Mouse (Mus musculus) cerebellum, adult 9-10 months (tissue): Measurements from ENCODE around the gene Tarm1.

ENCODE experiments used
- DNase-seq: peaks from one replicate; pipeline ENCODE4 v3.0.0; 2022

Gene Tarm1

DNA sequence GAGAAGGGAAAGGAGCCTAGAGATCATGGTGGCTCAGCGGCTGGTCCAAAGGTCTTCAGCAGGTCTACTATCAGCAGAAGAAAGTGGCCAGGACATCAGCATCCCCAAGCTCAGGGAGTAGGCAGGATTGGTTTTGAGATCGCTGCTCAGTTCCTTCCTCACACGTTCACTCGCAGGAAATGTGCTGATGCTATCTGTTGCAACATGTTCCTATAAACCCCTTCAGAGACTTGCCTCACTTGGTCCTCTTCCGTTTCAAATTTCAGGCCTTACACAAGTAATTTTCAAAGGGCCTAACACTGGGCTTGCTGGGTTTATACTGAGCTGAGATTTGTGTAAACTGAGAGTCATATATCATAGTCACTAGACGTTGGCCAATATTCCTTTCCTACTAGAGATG, at the start of gene Tarm1:
Gene Tarm1, minus strand, starts transcription at position 186 of the 400 bp plus-strand sequence.
- DNase-seq, result no peak

DNA sequence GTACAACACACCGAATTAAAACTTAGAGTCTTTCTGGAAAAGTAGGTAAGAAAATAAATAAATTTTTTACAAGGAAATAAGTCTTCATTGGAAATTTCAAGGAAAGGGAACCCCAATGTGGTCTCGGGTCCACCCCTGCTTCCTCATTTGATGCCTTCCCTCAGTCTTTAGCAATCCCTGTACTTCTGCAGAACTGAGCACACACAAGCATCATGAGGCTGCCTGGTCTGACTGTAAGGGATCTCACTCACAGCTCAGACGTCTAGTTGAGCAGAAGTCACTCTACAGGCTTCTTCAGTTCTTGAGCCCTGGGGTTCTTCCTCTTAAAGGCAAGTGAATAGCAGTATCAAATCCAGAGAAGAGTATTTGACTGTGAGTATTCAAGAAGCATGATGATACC, 3.5 kb upstream of the Tarm1 start:
- no peak for DNase-seq

DNA sequence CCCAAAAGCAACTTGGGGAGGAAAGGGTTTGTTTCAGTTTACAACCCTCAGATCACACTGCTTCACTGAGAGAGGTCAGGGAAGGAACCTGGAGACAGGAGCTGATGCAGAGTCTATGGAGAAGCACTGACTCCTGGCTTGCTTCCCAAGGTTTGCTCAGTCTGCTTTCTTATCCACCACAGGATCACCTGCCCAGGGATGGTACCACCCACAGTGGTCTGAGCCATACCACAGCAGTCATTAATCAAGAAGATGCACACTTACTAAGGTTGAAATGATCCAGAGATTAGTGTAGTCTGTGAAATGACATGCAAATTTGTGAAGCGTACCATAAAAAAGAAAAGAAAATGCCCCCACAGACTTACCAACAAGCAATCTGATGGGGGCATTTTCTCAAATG, 2.0 kb downstream of the Tarm1 start:
- DNase-seq, result no peak

DNA sequence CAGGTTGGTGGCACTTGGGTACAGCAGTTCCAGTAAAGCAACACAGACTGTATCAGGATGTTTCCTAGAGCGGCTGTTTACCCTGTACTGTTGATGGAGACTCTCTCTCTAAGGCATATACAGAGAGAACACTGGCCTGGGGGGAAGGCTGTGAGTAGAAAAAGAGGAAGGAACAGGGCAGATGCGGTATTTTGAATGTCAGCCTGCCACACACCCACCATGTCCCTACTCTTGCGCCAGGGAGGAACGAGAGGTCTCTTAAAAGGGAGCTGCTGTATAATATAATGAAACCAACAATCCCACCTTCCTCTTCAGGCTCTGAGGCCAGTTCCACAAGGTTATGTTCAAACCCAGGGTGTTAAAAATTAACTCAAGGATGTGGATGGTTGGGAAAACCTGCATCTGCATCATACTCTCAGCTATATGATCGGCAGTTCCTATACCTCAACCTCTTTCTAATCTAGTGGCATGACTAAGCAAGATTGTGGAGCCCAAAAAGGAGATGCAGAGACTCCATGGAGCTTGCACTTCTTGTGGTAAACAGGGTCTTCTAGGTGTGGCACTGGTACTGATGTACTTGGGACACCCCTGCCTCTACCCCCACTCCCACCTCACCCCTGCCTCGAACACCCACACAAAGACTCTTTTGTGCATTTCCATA, 20.3 kb downstream of the Tarm1 start:
- no peak for DNase-seq

DNA sequence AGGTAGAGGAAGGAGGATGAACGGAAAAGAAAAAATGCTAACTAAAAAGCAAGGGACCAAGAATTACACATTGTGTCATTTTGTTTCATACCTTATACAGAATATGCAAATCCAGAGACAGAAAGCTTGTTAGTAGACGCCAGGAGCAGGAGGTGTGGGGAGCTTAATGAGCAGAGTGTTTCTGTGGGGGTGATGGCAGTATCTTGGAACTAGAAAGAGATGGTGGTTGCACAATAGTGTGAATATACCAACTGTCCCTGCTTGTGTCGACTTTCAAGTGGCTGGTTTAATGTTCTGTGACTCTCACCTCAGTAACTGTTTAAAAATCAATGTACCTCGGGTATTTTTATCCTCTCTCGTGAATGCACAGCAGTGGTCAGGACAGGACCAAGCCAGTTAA, 25.7 kb downstream of the Tarm1 start:
- DNase-seq, result no peak

DNA sequence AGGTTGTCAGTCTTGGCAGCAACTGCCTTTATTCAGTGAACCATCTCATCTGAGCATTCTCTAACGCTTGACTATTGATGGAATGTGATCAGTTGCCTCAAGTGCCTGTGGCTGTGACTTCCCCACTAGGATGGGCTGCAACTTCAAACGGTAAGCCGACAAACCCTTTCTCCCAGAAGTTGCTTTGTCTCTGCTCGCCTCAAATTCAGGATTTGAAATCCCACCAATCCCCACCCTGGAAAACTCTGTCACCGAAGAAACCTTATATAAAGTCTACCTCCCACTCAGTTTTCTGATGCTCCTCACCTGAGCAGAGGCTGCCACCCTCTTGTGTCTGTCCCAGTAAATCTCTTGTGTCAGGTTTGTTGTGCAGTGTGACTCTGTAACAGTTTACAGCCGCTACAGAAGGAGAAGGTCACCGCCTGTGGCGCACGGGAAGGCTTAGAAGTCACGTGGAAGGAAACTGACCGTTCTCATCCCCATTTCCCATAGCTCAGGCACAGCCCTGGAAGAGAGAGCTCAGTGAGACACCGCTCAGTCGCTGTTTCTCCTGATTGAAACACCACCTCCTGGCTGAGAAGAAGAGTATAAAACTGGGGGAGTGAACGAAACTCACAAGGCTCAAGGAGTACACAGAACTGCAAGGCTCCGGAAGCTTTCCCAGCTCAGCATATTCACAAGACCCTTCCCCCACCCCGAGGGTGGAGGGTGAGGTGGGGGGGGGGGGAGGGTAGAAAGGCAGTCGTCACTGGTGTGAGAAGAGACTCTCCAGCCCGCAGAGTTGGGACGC, 27.9 kb downstream of the Tarm1 start:
- no peak for DNase-seq

DNA sequence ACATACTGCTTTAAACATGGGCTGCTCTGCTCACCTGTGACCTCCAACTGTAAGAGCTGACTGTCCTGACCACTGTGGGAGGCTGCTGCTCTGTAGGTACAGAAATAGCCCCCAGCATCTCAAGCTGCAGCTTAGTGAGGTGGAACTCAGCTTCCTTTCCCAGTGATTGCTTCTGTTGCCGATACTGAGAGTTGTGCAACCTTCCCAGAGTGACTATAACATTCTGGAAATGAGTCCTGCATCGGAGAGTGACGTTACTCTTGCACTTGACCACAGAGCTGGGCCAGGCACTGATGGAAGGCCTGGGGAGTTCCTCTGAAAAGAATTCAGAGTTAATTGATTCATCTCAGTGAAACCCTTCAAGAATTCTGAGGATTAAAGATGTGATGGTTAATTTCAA, 29.6 kb downstream of the Tarm1 start:
- no peak for DNase-seq

DNA sequence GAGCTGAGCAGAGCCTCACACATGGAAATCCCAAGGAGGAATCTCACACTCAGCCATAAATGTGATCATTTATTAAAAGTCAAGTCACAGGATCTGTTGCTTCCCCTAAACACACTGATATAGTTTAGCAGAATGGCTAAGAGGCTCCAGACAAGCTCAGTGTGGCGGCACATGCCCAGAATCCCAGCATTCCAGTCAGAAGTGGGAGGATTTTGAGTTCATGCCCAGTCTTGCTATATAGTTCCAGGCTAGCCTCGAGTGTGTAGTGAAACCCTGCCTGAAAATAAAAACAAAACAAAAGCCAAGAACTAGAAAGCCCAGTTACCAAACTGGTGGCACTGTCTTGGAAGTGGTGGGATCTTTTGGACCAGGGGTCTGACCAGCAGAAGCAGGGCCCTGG, 33.8 kb downstream of the Tarm1 start:
- no peak for DNase-seq

DNA sequence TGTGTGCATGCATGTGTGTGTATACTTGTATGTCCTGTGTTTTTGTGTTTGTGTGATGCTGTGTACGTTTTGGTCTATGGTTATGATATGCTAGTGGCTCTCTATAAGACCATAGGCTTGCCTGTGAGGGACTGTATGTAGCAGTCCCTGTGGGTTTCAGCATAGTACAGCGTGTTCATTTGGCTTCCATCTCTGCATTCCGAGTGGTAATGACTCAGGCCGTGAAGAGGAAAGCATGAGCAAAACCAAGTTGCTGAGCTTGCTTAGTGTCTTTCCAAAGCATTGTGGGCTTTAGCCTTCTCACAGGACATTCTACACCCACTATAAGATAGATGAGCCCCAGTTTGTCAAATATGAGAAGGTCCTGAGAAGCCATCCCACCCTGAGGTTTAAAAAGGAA, 39.1 kb downstream of the Tarm1 start:
- DNase-seq, result no peak

DNA sequence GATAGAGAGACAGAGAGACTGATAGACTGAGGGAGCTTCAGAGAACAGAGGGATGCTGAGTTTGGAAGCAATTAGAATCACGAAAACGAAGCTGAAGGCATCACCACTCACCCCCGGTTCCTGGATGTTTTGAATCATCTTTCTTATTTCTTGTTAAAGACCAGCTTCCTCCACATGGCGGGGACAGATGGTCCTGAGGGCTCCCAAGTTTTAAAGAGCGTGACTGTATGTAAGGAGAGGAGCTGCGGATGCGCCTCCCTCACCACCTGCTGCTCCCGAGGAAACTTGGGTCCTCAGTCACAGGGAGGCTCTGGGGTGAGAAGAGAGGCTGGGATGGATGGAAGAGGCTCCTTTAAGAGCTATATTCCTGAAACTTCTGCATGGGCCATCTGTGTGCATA, 42.2 kb downstream of the Tarm1 start:
- DNase-seq, result no peak

DNA sequence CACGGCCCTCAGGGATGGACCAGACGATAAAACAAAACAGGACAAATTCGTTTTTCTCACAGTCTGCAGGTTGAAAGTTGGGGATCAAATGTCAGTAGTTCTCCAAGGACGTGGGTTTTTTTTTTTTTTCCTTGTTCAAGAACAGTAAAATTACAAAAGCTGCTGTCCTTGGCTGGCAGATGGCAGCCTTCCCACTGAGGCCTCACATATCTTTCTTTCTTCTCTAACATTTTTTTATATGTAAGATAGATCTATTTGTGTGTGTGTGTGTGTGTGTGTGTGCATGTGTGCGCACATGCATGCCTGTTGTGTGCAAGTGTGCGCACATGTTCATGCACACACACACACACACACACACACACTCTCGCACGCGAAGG, 44.6 kb downstream of the Tarm1 start:
- DNase-seq, result no peak

DNA sequence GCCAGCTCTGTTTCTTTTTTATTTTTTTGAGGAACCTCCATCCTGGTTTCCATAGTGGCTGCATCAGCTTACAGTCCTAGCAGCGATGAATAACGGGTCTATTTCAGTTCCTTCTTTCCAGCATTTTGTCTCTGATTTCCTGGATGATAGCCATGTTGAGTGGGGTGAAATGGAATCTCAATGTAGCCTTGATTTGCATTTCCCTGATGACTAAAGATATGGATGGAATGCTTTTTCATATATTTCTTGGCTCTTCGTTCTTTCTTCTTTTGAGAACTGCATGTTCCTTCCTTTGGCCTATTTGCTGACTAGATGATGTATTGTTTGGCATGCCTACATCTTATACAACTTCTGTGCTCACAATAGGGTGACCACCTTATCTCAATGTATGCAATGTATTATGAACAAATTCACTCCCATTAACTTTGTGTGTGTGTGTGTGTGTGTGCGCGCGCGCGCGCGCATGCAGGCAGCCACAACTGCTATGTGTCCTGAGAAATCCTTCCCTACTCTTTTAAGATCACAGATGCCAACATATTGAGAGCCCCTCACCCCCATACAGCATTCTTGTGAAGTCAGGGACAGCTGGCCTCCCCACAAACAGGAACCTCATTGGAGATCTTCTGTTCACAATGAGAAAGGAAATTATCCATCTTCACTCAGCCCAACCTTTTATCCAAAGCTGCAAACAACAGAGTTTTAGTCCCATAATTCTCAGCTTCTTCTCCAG, 45.1 kb downstream of the Tarm1 start:
- no peak for DNase-seq

DNA sequence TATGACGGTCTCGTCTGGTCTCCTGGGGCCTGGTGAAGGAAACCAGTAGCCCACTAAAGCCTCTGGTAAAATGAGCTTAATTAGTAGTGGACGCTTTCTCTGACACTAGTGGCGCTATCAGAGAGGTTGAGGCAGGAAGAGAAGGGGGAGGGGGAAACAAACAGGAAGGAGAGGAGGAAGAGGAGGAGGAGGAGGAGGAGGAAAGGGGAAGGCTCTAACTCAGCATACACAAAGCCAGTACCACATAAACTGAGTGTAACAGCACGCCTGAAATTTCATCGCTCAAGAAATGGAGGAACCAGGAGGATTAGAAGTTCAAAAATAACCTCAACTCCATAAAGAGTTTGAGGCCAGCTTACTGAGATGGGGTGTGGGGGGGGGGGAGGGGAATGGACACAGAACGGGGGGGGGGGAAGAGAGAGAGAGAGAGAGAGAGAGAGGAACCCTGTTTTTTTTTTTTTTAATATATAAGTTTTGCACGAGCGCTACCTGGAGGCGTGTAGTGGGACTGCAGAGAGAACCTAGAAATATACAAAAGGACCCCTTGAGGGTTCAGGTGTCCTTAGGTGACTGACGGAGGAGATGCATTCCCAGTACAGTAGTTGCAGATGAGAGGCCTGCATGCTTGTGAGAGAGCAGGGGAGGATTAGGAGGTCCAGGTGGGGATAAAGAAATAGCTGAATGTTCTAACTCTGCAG, 48.8 kb downstream of the Tarm1 start:
- no peak for DNase-seq

DNA sequence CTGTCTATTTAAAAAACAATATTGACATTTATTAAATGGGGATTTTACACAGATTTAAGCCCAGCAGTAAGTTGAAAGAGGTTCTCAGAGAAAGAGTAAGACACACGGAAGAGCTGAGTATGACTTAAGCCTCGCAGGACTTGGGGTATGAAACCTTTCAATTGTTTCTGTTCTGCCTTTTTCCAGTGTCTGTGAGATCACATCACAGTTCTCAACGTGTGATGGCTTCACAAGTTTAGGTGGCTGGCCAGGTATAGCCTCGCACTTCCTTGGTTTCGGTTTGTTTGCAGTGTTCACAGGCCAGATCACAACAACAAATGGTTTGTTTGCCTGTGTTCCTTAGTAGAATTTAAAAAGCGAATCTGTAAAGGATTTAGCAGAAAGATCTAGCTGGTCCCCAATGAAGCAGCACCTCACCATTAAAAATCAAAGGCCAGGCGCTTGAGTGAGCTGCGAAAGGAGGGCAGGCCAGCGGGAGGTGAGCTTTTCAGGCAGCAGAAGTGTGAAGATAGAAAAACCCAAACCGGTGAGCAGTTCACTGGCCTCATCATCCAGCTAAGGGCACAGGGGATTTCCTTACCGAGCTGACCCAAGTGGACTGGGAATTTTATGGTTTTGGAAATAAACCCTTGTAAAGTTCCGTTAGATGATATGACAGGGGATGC, 49.5 kb downstream of the Tarm1 start:
- no peak for DNase-seq

DNA sequence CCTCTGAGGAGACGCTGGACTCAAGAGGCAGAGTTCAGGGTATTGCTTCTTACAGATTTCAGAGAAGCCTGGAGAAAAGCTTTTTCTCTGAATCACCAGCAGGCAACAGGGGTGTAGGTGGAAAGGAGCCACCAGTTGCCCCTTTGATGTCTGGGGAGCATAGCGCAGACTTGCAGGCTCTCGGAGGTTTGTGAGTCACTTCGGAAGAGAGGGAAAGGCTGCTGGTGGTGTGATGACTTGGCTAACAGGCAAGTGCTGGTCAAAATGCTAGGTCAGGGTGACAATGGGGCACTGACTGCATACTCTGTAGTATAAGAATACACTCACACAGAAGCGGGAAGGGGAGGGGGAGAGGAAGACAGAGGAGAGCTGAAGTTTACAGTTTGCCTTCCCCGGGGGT, 51.3 kb downstream of the Tarm1 start:
- DNase-seq, result no peak

DNA sequence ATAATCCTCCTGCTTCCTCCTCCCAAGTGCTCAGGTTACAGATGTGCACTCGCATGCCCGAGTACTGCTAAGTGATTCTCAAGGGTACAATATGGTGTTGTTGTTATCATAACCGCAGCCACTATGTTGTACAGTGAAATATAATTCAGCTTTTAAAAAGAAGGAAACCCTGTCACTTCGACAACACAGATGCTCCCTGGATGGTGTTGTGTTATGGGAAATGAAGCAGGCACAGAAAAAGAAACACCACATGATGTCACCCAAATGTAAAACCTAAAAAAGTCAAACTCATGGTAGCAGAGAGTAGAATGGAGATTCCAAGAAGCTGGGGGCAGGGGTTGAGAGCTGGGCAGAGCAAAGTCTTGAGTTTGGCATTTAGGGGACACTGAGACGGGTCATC, 51.8 kb downstream of the Tarm1 start:
- DNase-seq, result no peak

DNA sequence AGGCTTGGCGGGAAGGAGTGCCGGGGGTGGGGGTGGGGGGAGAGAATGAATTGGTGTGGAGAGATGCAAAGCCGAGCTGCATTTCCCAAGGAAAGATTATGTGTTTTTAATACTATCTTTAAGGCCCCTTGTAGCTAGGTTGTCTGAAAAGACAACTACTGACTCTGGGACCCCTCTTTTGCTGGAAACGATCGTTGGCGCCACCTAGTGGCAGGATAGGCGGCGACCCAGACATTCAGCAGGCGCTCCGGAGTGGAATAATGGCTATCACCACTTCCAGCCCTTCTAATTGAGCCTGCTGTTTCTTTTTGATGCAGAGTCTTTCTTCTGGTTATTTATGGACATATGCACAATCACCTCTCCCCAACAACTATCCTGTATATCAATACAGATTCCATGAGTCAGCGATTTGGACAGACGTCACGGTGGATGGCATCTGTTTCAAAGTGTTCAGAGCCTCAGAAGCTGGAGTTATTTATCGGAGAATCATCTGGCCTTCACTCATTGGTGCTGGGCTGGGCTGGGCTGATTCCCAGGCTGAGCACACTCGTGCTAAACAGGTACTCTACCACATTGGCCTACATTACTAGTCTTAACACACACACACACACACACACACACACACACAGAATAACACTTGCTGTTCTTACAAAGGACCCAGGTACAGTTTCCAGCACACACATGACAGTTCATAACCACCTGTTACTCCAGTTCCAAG, 53.5 kb downstream of the Tarm1 start:
- peak; percentile 63 for DNase-seq

DNA sequence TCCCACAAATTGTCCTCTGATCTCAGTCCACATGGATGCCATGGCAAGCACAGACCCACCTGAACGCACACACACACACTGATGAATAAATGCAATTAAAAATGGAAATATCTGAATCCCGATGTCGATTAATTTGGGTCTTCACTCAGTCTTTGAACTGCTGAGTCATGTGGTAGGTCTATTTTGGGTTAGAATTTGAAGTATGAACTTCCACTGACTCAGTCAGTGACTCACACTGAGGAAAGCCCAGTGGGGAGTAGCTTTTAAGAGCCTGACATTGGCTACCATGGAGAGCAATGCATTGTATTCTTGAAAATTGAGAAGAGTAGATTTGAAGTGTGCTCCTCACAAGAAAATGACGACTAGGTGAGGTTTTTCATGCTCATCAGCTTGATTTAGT, 55.4 kb downstream of the Tarm1 start:
- no peak for DNase-seq

DNA sequence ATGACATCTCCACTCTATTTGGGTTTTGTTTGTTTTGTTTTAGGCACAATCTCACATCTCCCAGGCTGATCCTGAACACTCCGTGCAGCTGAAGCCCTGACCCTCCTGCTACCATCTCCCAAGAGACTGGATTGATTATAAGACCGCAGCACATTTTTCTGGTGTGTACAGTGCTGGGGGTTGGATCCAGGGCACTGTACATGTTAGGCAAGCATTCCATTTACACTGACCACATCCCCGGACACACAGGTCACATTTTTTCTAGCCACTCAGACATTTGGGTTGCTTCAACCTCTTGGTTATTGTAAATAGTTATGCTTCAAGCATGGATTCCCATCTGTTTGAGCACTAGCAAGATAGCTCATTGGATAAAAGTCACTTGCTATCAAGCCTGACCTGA, 55.8 kb downstream of the Tarm1 start:
- no peak for DNase-seq

DNA sequence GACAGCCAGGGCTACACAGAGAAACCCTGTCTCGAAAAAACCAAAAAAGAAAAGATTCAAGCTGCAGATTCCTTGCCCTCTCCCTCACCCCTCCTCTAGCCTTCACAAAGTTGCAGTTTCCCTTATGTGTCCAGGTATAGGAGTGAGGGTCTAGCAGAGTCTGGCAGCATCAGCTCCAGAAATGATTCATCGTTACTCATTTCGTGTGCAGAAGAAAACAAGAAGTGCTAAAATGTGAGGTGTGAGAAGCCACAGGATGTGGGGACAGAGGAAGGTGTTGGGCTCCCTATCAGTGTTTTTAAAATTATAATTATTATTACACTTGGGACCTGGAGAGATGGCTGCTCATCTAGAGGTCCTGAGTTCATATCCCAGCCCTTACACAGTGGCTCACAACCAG, 57.7 kb downstream of the Tarm1 start:
- DNase-seq, result no peak

DNA sequence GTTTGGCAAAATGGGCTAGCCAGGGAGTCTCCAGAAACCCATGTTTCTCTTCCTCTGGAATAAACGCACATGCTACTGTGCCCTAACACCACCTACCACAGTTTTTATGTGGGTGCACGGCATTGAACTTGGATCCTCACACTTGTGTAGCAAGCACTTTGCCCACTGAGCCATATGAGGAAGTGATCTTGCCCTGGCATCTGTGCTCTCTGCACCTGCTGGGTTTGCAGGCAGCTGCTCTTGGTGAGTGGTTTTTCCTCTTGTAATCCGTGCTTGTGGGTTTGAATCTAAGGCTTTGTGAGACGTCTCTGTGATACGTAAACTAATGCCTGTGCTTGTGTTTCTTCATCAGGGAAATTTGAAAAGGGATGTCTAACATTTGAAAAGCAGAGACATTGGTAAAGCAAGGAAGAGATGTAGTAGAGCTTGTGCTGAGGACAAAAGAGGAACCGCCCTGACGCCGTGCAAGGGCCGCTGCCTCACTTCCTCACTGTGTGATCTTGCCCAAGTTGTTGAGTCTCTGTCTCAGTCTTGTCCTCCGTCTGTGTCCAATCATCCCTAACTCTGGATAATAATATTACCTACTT, 59.9 kb downstream of the Tarm1 start:
- DNase-seq, result no peak

DNA sequence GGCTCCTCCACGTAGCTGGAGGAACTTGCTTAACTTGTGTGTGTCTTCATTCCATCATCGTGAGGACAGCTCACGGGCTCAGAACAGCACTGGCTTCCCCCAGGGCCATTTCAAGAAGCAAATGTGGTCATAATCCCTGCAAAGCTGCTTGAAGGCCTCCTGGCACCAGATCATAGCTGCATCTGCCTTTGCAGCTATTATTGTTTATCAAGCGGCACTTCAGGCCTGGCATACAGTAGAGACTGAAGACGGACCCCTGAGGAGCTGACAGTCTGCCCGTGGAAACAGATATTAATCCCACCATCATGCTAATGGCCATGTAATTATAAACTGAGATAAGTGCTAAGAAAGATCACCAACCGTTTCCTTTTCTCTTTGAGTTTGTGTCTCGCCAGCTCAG, 61.9 kb downstream of the Tarm1 start:
- no peak for DNase-seq
